ENCODE assay signal across 10 mouse cellular contexts in genomic region chr11:50252166-50252565, GRCm38 (mm10). TPM values are rescaled to one million over a fixed set of nuclear protein-coding genes. Genes with fewer than 3 reads are reported as not detected.
A peak's percentile ranks its signal among the peaks of the same experiment; 100 is the strongest.
DNase-seq lines count a peak whose midpoint lies in the region; ATAC-seq lines count a peak whose summit lies in the region.
"Had no signal": no experiment of that assay in that cellular context is flagged by ENCODE, and none has a peak within 500 bp of the region (broad histone marks: within the 10 kb centered on the region; RNA-seq: fewer than 3 reads in every experiment).

No protein-coding gene starts in this region.

- no peaks in the 10 kb centered on the region for H3K27me3 ChIP-seq in hindbrain, embryonic 12.5 days
- H3K27me3 ChIP-seq in hindbrain, embryonic 16.5 days (replicated peaks; ENCODE audit: control insufficient read depth, insufficient read depth, low read length): no peaks in the 10 kb centered on the region
- H3K27me3 ChIP-seq: midbrain, embryonic 12.5 days had no signal

- 0 out of 2 replicates have a peak overlapping the region, but pooled peaks have one; percentile 40 for H3K27ac ChIP-seq in hindbrain, embryonic 12.5 days
- no peak overlapping the region for H3K27ac ChIP-seq in hindbrain, embryonic 16.5 days (ENCODE audit: low read depth, low read length)
- H3K27ac ChIP-seq: midbrain, embryonic 12.5 days had no signal

- no peak overlapping the region for H3K4me2 ChIP-seq in hindbrain, embryonic 12.5 days (replicated peaks)
- no peak overlapping the region for H3K4me2 ChIP-seq in hindbrain, embryonic 16.5 days (ENCODE audit: low read length)
- H3K4me2 ChIP-seq: midbrain, embryonic 12.5 days had no signal

- ATAC-seq in hindbrain, embryonic 12.5 days (ENCODE audit: low FRiP score): no peak
- no peak for ATAC-seq in hindbrain, embryonic 16.5 days
- no peak for ATAC-seq in erythroid progenitor cell, adult 5-6 weeks (replicated peaks; ENCODE audit: low FRiP score, poor library complexity, severe bottlenecking)

- H3K9ac ChIP-seq in hindbrain, embryonic 12.5 days: no peak overlapping the region
- no peak overlapping the region for H3K9ac ChIP-seq in hindbrain, embryonic 16.5 days (ENCODE audit: low read depth, low read length)
- H3K9ac ChIP-seq: midbrain, embryonic 12.5 days had no signal

- peaks cover 19% of the 10 kb centered on the region for H3K36me3 ChIP-seq in hindbrain, embryonic 12.5 days
- H3K36me3 ChIP-seq in hindbrain, embryonic 16.5 days (ENCODE audit: control insufficient read depth, insufficient read depth, low read length): peaks cover 8% of the 10 kb centered on the region; the same call in 1 of the 2 replicates

- 63% methylated on average over 3 of the region's 3 CpGs for WGBS in hindbrain, embryonic 12.5 days
- 69% methylated on average over 3 of the region's 3 CpGs for WGBS in hindbrain, embryonic 16.5 days

- peak; percentile 45 for DNase-seq in ES-CJ7 (ENCODE audit: low read depth, low spot score)
- peak; percentile 69 for DNase-seq in embryo, embryonic 10 days (ENCODE audit: low spot score)
- peak; percentile 72 for DNase-seq in kidney, postnatal 14 days
- no peak for DNase-seq in layer of hippocampus, postnatal 10 days (ENCODE audit: low spot score in 2 of 2)
- no peak for DNase-seq in adrenal gland, adult 18-20 months (ENCODE audit: low spot score in 2 of 2)
- DNase-seq: cerebellum, postnatal 14 days had no signal

- H3K4me3 ChIP-seq in hindbrain, embryonic 12.5 days: no peak overlapping the region
- H3K4me3 ChIP-seq in hindbrain, embryonic 16.5 days (ENCODE audit: low read length): no peak overlapping the region
- H3K4me3 ChIP-seq: midbrain, embryonic 12.5 days had no signal

- no peaks in the 10 kb centered on the region for H3K9me3 ChIP-seq in hindbrain, embryonic 12.5 days (replicated peaks)
- no peaks in the 10 kb centered on the region for H3K9me3 ChIP-seq in hindbrain, embryonic 16.5 days (ENCODE audit: control insufficient read depth, low read length)
- H3K9me3 ChIP-seq: midbrain, embryonic 12.5 days had no signal

- H3K4me1 ChIP-seq in hindbrain, embryonic 12.5 days: peaks cover 7% of the 10 kb centered on the region; the same call in 1 of the 2 replicates
- H3K4me1 ChIP-seq in hindbrain, embryonic 16.5 days (ENCODE audit: control insufficient read depth, insufficient read depth, low read depth, low read length): no peaks in the 10 kb centered on the region
- H3K4me1 ChIP-seq: midbrain, embryonic 12.5 days had no signal

RNA-seq across cellular contexts. Expression of gene Ltc4s, which starts 13.8 kb away (rescaled TPM):
- 0.61 and 1.3 TPM in 2 replicates for polyA plus RNA-seq in hindbrain, embryonic 12.5 days (2016; fragmentation: Nextera tagmentation; extraction: Ambion mirVana)
- polyA plus RNA-seq in hindbrain, embryonic 16.5 days (2015; fragmentation: Nextera tagmentation; extraction: Ambion mirVana): 2.2 and 3.4 TPM in 2 replicates
- 3.2 TPM in 1 of 2 replicates, not detected in the other for total RNA-seq in erythroid progenitor cell, adult 5-6 weeks (2015; ENCODE audit: low replicate concordance)
- 0.77 TPM in 1 of 2 replicates, not detected in the other for total RNA-seq in erythroid progenitor cell, adult 5-6 weeks (2017; ENCODE audit: low replicate concordance)
- 10 to 100 TPM in 1 of 2 experiments, 1 to 10 TPM in 1; 9.9 to 15.5 TPM for total RNA-seq in layer of hippocampus, postnatal 10 days (2021)
- 10 to 100 TPM; 15.2 to 46.9 TPM for total RNA-seq in adrenal gland, adult 18-20 months (2021)

RNA-seq across cellular contexts. Expression of gene Maml1, which starts 39.9 kb away (rescaled TPM):
- 7.6 and 8.1 TPM in 2 replicates for polyA plus RNA-seq in hindbrain, embryonic 12.5 days (2016; fragmentation: Nextera tagmentation; extraction: Ambion mirVana)
- polyA plus RNA-seq in hindbrain, embryonic 16.5 days (2015; fragmentation: Nextera tagmentation; extraction: Ambion mirVana): 1.9 and 2.3 TPM in 2 replicates
- total RNA-seq in erythroid progenitor cell, adult 5-6 weeks (2015; ENCODE audit: low replicate concordance): 8.0 and 9.0 TPM in 2 replicates
- 4.5 and 5.1 TPM in 2 replicates for total RNA-seq in erythroid progenitor cell, adult 5-6 weeks (2017; ENCODE audit: low replicate concordance)
- 10 to 100 TPM in 1 of 2 experiments, 1 to 10 TPM in 1; 9.5 to 10.1 TPM for total RNA-seq in layer of hippocampus, postnatal 10 days (2021)
- total RNA-seq in adrenal gland, adult 18-20 months (2021): 10 to 100 TPM; 18.0 to 23.1 TPM

RNA-seq across cellular contexts. Expression of gene Mgat4b, which starts 41.5 kb away (rescaled TPM):
- polyA plus RNA-seq in hindbrain, embryonic 12.5 days (2016; fragmentation: Nextera tagmentation; extraction: Ambion mirVana): 45.1 and 52.8 TPM in 2 replicates
- polyA plus RNA-seq in hindbrain, embryonic 16.5 days (2015; fragmentation: Nextera tagmentation; extraction: Ambion mirVana): 15.6 and 30.9 TPM in 2 replicates
- 26.8 and 48.7 TPM in 2 replicates for total RNA-seq in erythroid progenitor cell, adult 5-6 weeks (2015; ENCODE audit: low replicate concordance)
- 38.2 and 40.9 TPM in 2 replicates for total RNA-seq in erythroid progenitor cell, adult 5-6 weeks (2017; ENCODE audit: low replicate concordance)
- total RNA-seq in layer of hippocampus, postnatal 10 days (2021): 100 to 1,000 TPM; 201 to 243 TPM
- total RNA-seq in adrenal gland, adult 18-20 months (2021): 100 to 1,000 TPM in 1 of 2 experiments, 10 to 100 TPM in 1; 89.3 to 110 TPM

RNA-seq across cellular contexts. Expression of gene Sqstm1, which starts 41.5 kb away (rescaled TPM):
- 231 and 234 TPM in 2 replicates for polyA plus RNA-seq in hindbrain, embryonic 12.5 days (2016; fragmentation: Nextera tagmentation; extraction: Ambion mirVana)
- polyA plus RNA-seq in hindbrain, embryonic 16.5 days (2015; fragmentation: Nextera tagmentation; extraction: Ambion mirVana): 448 and 480 TPM in 2 replicates
- total RNA-seq in erythroid progenitor cell, adult 5-6 weeks (2015; ENCODE audit: low replicate concordance): 28.5 and 36.4 TPM in 2 replicates
- 179 and 213 TPM in 2 replicates for total RNA-seq in erythroid progenitor cell, adult 5-6 weeks (2017; ENCODE audit: low replicate concordance)
- 100 to 1,000 TPM; 302 to 324 TPM for total RNA-seq in layer of hippocampus, postnatal 10 days (2021)
- 100 to 1,000 TPM; 715 to 956 TPM for total RNA-seq in adrenal gland, adult 18-20 months (2021)

Comparison
In these comparisons a context has a peak if more than half of its experiments do, and no peak if none do; other contexts are left out.
1. DNase-seq: peak in ES-CJ7 (single experiment), embryo, embryonic 10 days (single experiment) and kidney, postnatal 14 days (single experiment); none in layer of hippocampus, postnatal 10 days (0 of 2) and adrenal gland, adult 18-20 months (0 of 2).